Mouse (Mus musculus): ENCODE measurements around the gene Chrna7. TPM values are rescaled to one million over a fixed set of nuclear protein-coding genes. Genes with fewer than 3 reads are reported as not detected.

Gene Chrna7
- total RNA-seq, 2 experiments from 2014 or later, result 13.1 to 14.9 TPM

- DNase-seq, result no peak
Measured at GRCm38 (mm10) chr7:63084351-63085003, 127.9 kb downstream of the Chrna7 start.

- DNase-seq, result no peak
Measured at GRCm38 (mm10) chr7:63060996-63061395, 151.4 kb downstream of the Chrna7 start.

Other genes with a start within 250 kb of the Chrna7 start
- under 1 TPM; 0.50 to 0.53 TPM for gene Otud7a, start 232.2 kb upstream of the Chrna7 start, total RNA-seq (2021)